Mouse (Mus musculus) thymus, adult 18-20 months (tissue): ENCODE data around the gene Ttc28.
A peak's percentile ranks its signal among the peaks of the same experiment; 100 is the strongest.

Experiments
- DNase-seq, 2 experiments: peaks; one replicate each; pipeline ENCODE4 v3.0.0; 2022; ENCODE audit warnings: mixed read lengths in 2 of 2

Ttc28 gene

GRCm38 (mm10) chr5:111304730-111305129, 425.1 kb downstream of the Ttc28 start:
- DNase-seq: no peak

GRCm38 (mm10) chr5:111310185-111310584, 430.6 kb downstream of the Ttc28 start:
- no peak for DNase-seq

GRCm38 (mm10) chr5:111313833-111314232, 434.2 kb downstream of the Ttc28 start:
- DNase-seq: no peak

- no peak for DNase-seq
These were observed 435.5 kb downstream of the Ttc28 start for GRCm38 (mm10) chr5:111315061-111315460.

DNA sequence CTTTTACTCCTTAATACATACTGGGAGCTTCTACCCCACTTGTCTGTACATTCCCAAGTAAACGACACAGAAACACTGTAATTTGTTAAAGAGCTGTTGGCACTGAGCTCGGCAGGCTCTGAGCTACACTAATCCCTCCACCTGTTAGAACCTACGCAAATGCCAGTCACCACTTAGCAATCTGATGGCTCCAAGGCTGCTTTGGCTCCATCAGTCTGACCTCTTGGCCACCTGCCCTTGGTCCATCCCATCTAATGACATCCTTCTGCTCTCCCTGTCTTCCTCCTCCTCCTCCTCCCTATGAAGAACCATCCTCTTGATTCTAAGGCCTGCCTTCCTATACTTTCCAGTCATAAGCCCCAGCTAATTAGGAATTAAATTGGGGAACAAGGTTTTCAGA, 437.9 kb downstream of the Ttc28 start:
- DNase-seq: no peak

- no peak for DNase-seq
These were observed 439.3 kb downstream of the Ttc28 start for GRCm38 (mm10) chr5:111318946-111319345.

DNA sequence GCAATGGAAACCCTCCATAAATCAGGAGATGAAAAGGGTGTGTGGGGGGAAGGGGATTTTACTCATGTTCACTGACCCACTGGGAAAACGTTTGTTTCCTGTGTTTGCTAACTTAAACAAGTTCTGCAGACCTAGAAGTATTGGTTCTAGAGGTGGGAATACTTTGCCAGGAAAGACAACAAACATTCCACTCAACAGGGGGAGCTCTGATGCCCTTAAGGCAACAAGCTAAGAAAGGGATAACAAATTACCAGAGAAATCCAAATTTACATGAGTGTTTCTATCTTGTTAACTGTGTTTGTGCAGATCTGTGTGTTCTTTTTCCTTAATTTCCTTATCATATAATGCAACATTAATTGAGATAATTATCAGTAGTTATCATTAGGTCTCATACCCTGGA, 446.2 kb downstream of the Ttc28 start:
- DNase-seq: no peak

GRCm38 (mm10) chr5:111327420-111327819, 447.8 kb downstream of the Ttc28 start:
- DNase-seq: no peak

- DNase-seq: no peak
These were observed 450.3 kb downstream of the Ttc28 start for GRCm38 (mm10) chr5:111329782-111330416.

GRCm38 (mm10) chr5:111330417-111331098, 451.0 kb downstream of the Ttc28 start, which contains the start of gene Pitpnb:
Gene Pitpnb (plus strand): TSS chr5:111330763.
- peak; percentile 95 to 97 for DNase-seq

DNA sequence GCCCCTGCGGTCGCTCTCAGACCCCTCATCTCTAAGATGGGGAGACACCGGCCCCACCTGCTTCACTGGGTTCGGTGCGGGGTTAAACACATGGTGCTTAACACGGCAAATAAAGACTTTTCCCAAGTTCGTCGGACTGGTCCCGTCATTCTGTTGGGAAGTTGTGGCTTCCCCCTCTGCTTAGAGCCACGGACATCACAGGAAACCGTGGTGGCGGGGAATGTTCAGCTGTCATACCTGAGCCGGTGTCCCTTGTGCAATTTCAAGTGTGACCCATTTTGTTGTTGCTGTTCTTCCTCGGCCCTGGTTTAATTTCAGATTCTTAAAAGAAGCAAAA, 451.5 kb downstream of the Ttc28 start:
- DNase-seq: peak in 1 of 2 experiments; percentile 9

- no peak for DNase-seq
These were observed 456.5 kb downstream of the Ttc28 start for GRCm38 (mm10) chr5:111335939-111336691.
